Mouse (Mus musculus) lung, adult 18-20 months (tissue): ENCODE results near the gene Adcy3.

Source experiments
- DNase-seq, 2 experiments: peaks; one replicate each; pipeline ENCODE4 v3.0.0; 2022; ENCODE audit warnings: mixed read lengths in 2 of 2

The Adcy3 gene

DNA sequence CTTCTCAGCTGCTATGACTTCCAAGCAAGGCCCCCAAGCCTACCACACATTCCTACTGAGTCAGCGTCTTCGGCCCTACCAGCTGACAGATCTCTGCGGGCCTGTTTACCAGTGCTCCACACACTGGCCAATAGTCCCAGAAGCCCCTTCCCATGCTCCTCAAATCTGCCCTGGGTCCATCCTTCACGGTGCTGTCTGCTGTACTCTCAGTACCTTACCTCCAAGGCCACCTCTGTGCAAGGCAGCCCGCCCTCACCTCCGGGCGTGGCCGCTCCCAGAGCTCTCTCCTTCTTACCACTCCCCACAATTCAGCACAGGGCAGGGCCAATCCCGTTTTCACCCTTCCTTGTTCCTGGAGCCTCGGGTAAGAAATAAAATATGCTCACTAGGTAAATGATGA lies 112.8 kb downstream of the Adcy3 start:
- DNase-seq: no peak

DNA sequence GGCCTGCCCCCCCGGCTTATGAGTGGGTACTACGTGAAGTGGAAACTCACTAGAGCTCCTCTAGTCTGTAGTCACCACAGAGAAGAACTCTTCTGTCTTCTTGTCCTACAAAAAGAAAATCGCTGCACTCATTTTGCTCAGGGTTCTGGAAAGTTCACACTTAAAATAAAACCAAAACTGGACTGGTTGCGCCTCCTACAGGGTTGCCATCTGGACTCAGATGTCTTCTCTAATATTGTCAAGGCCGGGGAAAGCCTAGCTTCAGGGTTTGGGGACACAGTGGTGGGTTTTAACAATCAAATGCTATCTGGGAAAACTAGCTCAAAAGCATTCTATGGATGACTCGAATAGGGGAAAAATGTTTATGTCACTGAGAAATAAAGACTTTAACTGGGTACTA lies 116.9 kb downstream of the Adcy3 start:
- DNase-seq: no peak

DNA sequence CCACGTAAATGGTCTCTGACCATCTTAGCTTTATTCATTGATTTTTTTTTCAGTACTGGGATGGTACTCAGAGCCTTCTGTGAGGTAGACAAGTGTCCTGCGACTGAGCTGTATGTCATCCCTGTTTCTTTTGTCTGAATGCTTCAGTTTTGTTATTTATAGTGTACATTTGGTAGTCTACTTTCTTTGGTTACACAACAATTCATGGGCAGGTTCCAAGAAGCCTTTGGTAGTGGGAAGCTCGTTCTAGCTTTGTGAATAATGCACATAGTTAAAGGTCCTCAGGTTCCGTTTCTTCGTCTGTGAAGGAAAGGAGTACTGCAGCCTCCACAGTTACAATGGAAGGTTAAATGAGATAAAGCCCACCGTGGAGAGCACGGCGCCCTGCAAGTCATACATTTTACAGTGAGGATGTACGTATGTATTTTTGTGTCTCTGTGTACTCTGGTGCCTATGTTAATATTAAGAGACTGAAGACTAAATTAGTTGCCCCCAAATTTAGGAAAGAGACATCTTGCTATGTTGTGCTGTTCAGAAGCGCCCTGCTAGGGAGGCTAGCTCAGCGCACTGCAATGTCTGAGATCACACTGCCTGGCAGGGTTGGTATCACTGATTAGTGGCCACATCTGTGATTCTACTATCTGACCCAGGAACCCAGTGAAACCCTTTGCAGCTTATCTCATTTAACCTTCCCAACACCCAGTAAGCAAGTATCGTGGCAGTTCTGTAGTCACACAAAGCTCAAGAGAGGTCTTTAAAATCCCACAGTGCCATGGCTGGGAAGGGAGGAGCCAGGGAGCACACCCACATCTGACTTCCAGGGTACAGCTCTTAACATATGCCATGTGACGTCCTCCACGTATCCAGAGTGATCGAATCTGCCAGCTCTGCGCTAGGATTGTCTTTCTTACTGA lies 120.1 kb downstream of the Adcy3 start:
- no peak for DNase-seq
